Mouse (Mus musculus) midbrain, embryonic 11.5 days (tissue): ENCODE data around the gene Psmd1. TPM values are rescaled to one million over a fixed set of nuclear protein-coding genes. Genes with fewer than 3 reads are reported as not detected.

ENCODE experiments used
- ATAC-seq: fragments of 200-750 bp; cut with Nextera tagmentation; 2 replicates; pipeline ENCODE4 v1.8.0; 2017; ENCODE audit warnings: moderate TSS enrichment, moderate library complexity; ENCODE audit not compliant: low FRiP score
- DNase-seq: peaks from one replicate; pipeline ENCODE4 v3.0.0; 2015; ENCODE audit warnings: low spot score; ENCODE audit errors: missing footprints
- H3K27ac ChIP-seq: fragments of 300-500 bp; sonication (generic); 2 replicates; pipeline ENCODE4 v1.5.1; 2014; ENCODE audit warnings: low read depth, low read length
- H3K27me3 ChIP-seq: fragments of 300-500 bp; sonication (generic); 2 replicates; pipeline ENCODE4 v1.6.1; 2014; ENCODE audit warnings: mild to moderate bottlenecking, low read length, moderate library complexity, mixed read lengths; ENCODE audit not compliant: control insufficient read depth, insufficient read depth
- H3K36me3 ChIP-seq: fragments of 300-500 bp; sonication (generic); 2 replicates; pipeline ENCODE4 v1.6.1; 2014; ENCODE audit warnings: mild to moderate bottlenecking, low read length, moderate library complexity, mixed read lengths; ENCODE audit not compliant: control insufficient read depth, insufficient read depth
- H3K4me1 ChIP-seq: fragments of 300-500 bp; sonication (generic); 2 replicates; pipeline ENCODE4 v1.6.1; 2014; ENCODE audit warnings: low read length; ENCODE audit not compliant: control insufficient read depth, insufficient read depth
- H3K4me2 ChIP-seq: fragments of 300-500 bp; sonication (generic); 2 replicates; pipeline ENCODE4 v1.6.1; 2014; ENCODE audit warnings: mild to moderate bottlenecking, moderate library complexity
- H3K4me3 ChIP-seq: fragments of 300-500 bp; sonication (generic); 2 replicates; pipeline ENCODE4 v1.5.1; 2014; ENCODE audit warnings: low read depth, low read length
- H3K9ac ChIP-seq: fragments of 300-500 bp; sonication (generic); 2 replicates; pipeline ENCODE4 v1.6.1; 2014; ENCODE audit warnings: low read length
- H3K9me3 ChIP-seq: fragments of 300-500 bp; sonication (generic); 2 replicates; pipeline ENCODE4 v1.6.1; 2016; ENCODE audit warnings: low read length; ENCODE audit not compliant: control insufficient read depth
- WGBS: fragments of 180-500 bp; shearing (Covaris S2); extraction: QIAGEN DNeasy Blood & Tissue Kit; methylation state at CpG from one replicate; pipeline ENCODE4 v1.1.7; 2014; 5-methylcytosine and 5-hydroxymethylcytosine counted together
- polyA plus RNA-seq: library from polyadenylated mRNA; unstranded; fragments of >200 nt; fragmentation: Nextera tagmentation; extraction: Ambion mirVana; gene quantifications from 2 replicates; pipeline ENCODE4 v1.2.1, GENCODE M21; 2014

Gene Psmd1
- polyA plus RNA-seq, 1 experiment from 2014 or later, result 238 TPM

- DNase-seq, result no peak
- Histone ChIP-seq H3K4me2 (no peak overlapping the region), H3K9me3 (no peaks in the 10 kb centered on the region), H3K36me3 (no peaks in the 10 kb centered on the region), H3K27ac (no peak overlapping the region), H3K4me3 (no peak overlapping the region), H3K4me1 (no peaks in the 10 kb centered on the region), H3K27me3 (no peaks in the 10 kb centered on the region), H3K9ac (no peak overlapping the region)
- ATAC-seq, result no peak
- 87% methylated on average over 4 of the region's 4 CpGs for WGBS
These were observed 7.9 kb upstream of the Psmd1 start for GRCm38 (mm10) chr1:86056284-86056683.

- Histone ChIP-seq H3K4me3 (peak overlapping the region; percentile 25), H3K27me3 (no peaks in the 10 kb centered on the region), H3K9ac (peak overlapping the region; percentile 43), H3K27ac (no peak overlapping the region), H3K4me1 (no peaks in the 10 kb centered on the region), H3K9me3 (no peaks in the 10 kb centered on the region), H3K4me2 (peak overlapping the region; percentile 49), H3K36me3 (no peaks in the 10 kb centered on the region)
- 10% methylated on average over 21 of the region's 21 CpGs for WGBS
- ATAC-seq (peak; percentile 78), DNase-seq (peak; percentile 99)
These were observed 5.1 kb upstream of the Psmd1 start for GRCm38 (mm10) chr1:86058856-86059769.

- peak; percentile 79 for DNase-seq
- no peak for ATAC-seq
- H3K9me3 ChIP-seq, result no peaks in the 10 kb centered on the region
- H3K36me3 ChIP-seq, result no peaks in the 10 kb centered on the region
- peaks cover 8% of the 10 kb centered on the region for H3K4me1 ChIP-seq
- no peak overlapping the region for H3K4me2 ChIP-seq
- no peak overlapping the region for H3K27ac ChIP-seq
- no peak overlapping the region for H3K4me3 ChIP-seq
- H3K27me3 ChIP-seq, result no peaks in the 10 kb centered on the region
- H3K9ac ChIP-seq, result no peak overlapping the region
- 94% methylated on average over 6 of the region's 6 CpGs for WGBS
These were observed 1.7 kb upstream of the Psmd1 start for GRCm38 (mm10) chr1:86062523-86062922.

GRCm38 (mm10) chr1:86076565-86076964 is 12.4 kb downstream of the Psmd1 start:
- H3K27ac ChIP-seq, result no peak overlapping the region
- ATAC-seq, result no peak
- H3K27me3 ChIP-seq, result no peaks in the 10 kb centered on the region
- no peak overlapping the region for H3K9ac ChIP-seq
- no peak overlapping the region for H3K4me2 ChIP-seq
- H3K9me3 ChIP-seq, result no peaks in the 10 kb centered on the region
- H3K36me3 ChIP-seq, result peaks cover 15% of the 10 kb centered on the region
- H3K4me1 ChIP-seq, result no peaks in the 10 kb centered on the region
- 100% methylated on average over 2 of the region's 2 CpGs for WGBS
- DNase-seq, result no peak
- H3K4me3 ChIP-seq, result no peak overlapping the region

GRCm38 (mm10) chr1:86094413-86094812 is 30.2 kb downstream of the Psmd1 start:
- H3K36me3 ChIP-seq, result peaks cover 5% of the 10 kb centered on the region
- 86% methylated on average over 7 of the region's 7 CpGs for WGBS

GRCm38 (mm10) chr1:86105054-86105453 is 40.9 kb downstream of the Psmd1 start:
- Histone ChIP-seq H3K4me3 (no peak overlapping the region), H3K27me3 (no peaks in the 10 kb centered on the region), H3K9me3 (no peaks in the 10 kb centered on the region), H3K27ac (no peak overlapping the region), H3K9ac (no peak overlapping the region), H3K4me2 (no peak overlapping the region), H3K4me1 (no peaks in the 10 kb centered on the region), H3K36me3 (no peaks in the 10 kb centered on the region)
- ATAC-seq, result no peak
- WGBS, result 100% methylated on average over 1 of the region's 1 CpGs
- no peak for DNase-seq

More at GRCm38 (mm10) chr1:86094413-86094812, 30.2 kb downstream of the Psmd1 start:
- ATAC-seq (no peak), DNase-seq (no peak)
- Histone ChIP-seq H3K4me1 (no peaks in the 10 kb centered on the region), H3K9ac (no peak overlapping the region), H3K27ac (no peak overlapping the region), H3K4me3 (no peak overlapping the region), H3K27me3 (no peaks in the 10 kb centered on the region), H3K4me2 (no peak overlapping the region), H3K9me3 (no peaks in the 10 kb centered on the region)

GRCm38 (mm10) chr1:86111779-86112178 is 47.6 kb downstream of the Psmd1 start, which contains the start of gene Htr2b:
Gene Htr2b (minus strand): TSS chr1:86111970.
- no peaks in the 10 kb centered on the region for H3K36me3 ChIP-seq
- H3K27me3 ChIP-seq, result no peaks in the 10 kb centered on the region
- no peaks in the 10 kb centered on the region for H3K9me3 ChIP-seq
- no peak within 1 kb of the TSS for H3K27ac ChIP-seq
- ATAC-seq (no peak), DNase-seq (no peak)
- no peak within 1 kb of the TSS for H3K4me3 ChIP-seq
- no peak within 1 kb of the TSS for H3K4me2 ChIP-seq
- no peak within 1 kb of the TSS for H3K9ac ChIP-seq
- WGBS, result 76% methylated on average over 6 of the region's 6 CpGs
- no peaks in the 10 kb centered on the region for H3K4me1 ChIP-seq

GRCm38 (mm10) chr1:86114141-86114540 is 50.0 kb downstream of the Psmd1 start:
- H3K4me2 ChIP-seq, result no peak overlapping the region
- H3K36me3 ChIP-seq, result peaks cover 8% of the 10 kb centered on the region
- H3K4me3 ChIP-seq, result no peak overlapping the region
- no peak for ATAC-seq
- no peaks in the 10 kb centered on the region for H3K4me1 ChIP-seq
- 91% methylated on average over 3 of the region's 3 CpGs for WGBS
- no peak overlapping the region for H3K27ac ChIP-seq
- H3K9ac ChIP-seq, result no peak overlapping the region
- no peak for DNase-seq
- H3K9me3 ChIP-seq, result no peaks in the 10 kb centered on the region
- H3K27me3 ChIP-seq, result no peaks in the 10 kb centered on the region

GRCm38 (mm10) chr1:86119549-86119948 is 55.4 kb downstream of the Psmd1 start:
- H3K4me2 ChIP-seq, result no peak overlapping the region
- H3K4me1 ChIP-seq, result no peaks in the 10 kb centered on the region
- H3K9ac ChIP-seq, result no peak overlapping the region
- H3K9me3 ChIP-seq, result no peaks in the 10 kb centered on the region
- ATAC-seq (no peak), DNase-seq (no peak)
- H3K27me3 ChIP-seq, result no peaks in the 10 kb centered on the region
- no peak overlapping the region for H3K4me3 ChIP-seq
- H3K36me3 ChIP-seq, result peaks cover 8% of the 10 kb centered on the region
- WGBS, result 97% methylated on average over 4 of the region's 4 CpGs
- H3K27ac ChIP-seq, result no peak overlapping the region
